Mouse (Mus musculus): ENCODE measurements around the gene Lrg1. TPM values are rescaled to one million over a fixed set of nuclear protein-coding genes. Genes with fewer than 3 reads are reported as not detected.

The Lrg1 gene
- total and polyA plus RNA-seq, 3 experiments: not detected

- in situ Hi-C loops (cut with MboI; ENCODE audit: low pct_ligation_motif_present, low pct_unique_long_range_greater_than_20kb, low sequenced_read_pairs) (no loop called here), dilution Hi-C loops (cut with MboI; ENCODE audit: extremely low pct_ligation_motif_present, extremely low pct_unique_long_range_greater_than_20kb, low sequenced_read_pairs) (no loop called here)
- TF ChIP-seq ZKSCAN1 (IDR thresholded peaks at IDR 0.05; ENCODE audit: borderline replicate concordance, low read depth, low read length) (no peak), ELF1 (IDR thresholded peaks at IDR 0.05; ENCODE audit: low read depth, low read length) (no peak), IRF4 (IDR thresholded peaks at IDR 0.05; ENCODE audit: low read depth, low read length) (no peak), E2F4 (IDR thresholded peaks at IDR 0.05; ENCODE audit: insufficient replicate concordance, low read depth, low read length) (no peak), CTCF (conservative IDR thresholded peaks at IDR 0.05 in 1 of 2, IDR thresholded peaks at IDR 0.05 in 1 of 2; ENCODE audit: low read depth in 2 of 2, low read length in 2 of 2) (no peak), CHD1 (IDR thresholded peaks at IDR 0.05; ENCODE audit: low read depth, low read length) (no peak), RCOR1 (conservative IDR thresholded peaks at IDR 0.05; ENCODE audit: low read depth, low read length) (no peak), HCFC1 (IDR thresholded peaks at IDR 0.05; ENCODE audit: low read depth, low read length) (no peak), NRF1 (IDR thresholded peaks at IDR 0.05; ENCODE audit: low read depth, low read length) (no peak), ZMIZ1 (IDR thresholded peaks at IDR 0.05; ENCODE audit: low read depth, low read length) (no peak), NELFE (IDR thresholded peaks at IDR 0.05; ENCODE audit: low read depth, low read length) (no peak), MAX (IDR thresholded peaks at IDR 0.05; ENCODE audit: low read length) (no peak), ETS1 (conservative IDR thresholded peaks at IDR 0.05; ENCODE audit: low read depth, low read length) (no peak), MYC (IDR thresholded peaks at IDR 0.05; ENCODE audit: low read depth, low read length) (no peak)
- H3K4me2 ChIP-seq (ENCODE audit: insufficient read depth, low read depth, poor library complexity, severe bottlenecking): no peak overlapping the region
- H3K79me2 ChIP-seq (replicated peaks; ENCODE audit: control insufficient read depth, extremely low read depth, insufficient read depth, poor library complexity, severe bottlenecking): no peaks in the 10 kb centered on the region
- H3K4me3 ChIP-seq (replicated peaks in 1 of 3; ENCODE audit: low read depth in 2 of 3, low read length in 2 of 3, poor library complexity in 1 of 3): no peak overlapping the region
- H3K27ac ChIP-seq (ENCODE audit: insufficient read depth, low read depth): no peak overlapping the region
- no peak overlapping the region for H3K9ac ChIP-seq (ENCODE audit: insufficient read depth, low read depth)
- DNase-seq (ENCODE audit: extremely low read depth): no peak
- H3K4me1 ChIP-seq (ENCODE audit: control insufficient read depth in 1 of 2, insufficient read depth in 2 of 2): peaks cover 6 to 52% of the 10 kb centered on the region in 2 experiments; a peak in 3 of 4 replicates
- H3K9me3 ChIP-seq (replicated peaks; ENCODE audit: low read length): no peaks in the 10 kb centered on the region
- peaks cover 12% of the 10 kb centered on the region for H3K27me3 ChIP-seq (replicated peaks)
- no peaks in the 10 kb centered on the region for H3K36me3 ChIP-seq (replicated peaks in 1 of 2; ENCODE audit: control insufficient read depth in 1 of 2, insufficient read depth in 1 of 2, low read length in 1 of 2)
These were observed 43.9 kb upstream of the Lrg1 start for GRCm38 (mm10) chr17:56165671-56166070.

GRCm38 (mm10) chr17:56164510-56164909 is 42.7 kb upstream of the Lrg1 start:
- dilution Hi-C loops (cut with MboI; ENCODE audit: extremely low pct_ligation_motif_present, extremely low pct_unique_long_range_greater_than_20kb, low sequenced_read_pairs): no loop called here
- no peak overlapping the region for H3K9ac ChIP-seq (ENCODE audit: insufficient read depth, low read depth)
- DNase-seq (ENCODE audit: extremely low read depth): no peak
- H3K27me3 ChIP-seq (replicated peaks): peaks cover 18% of the 10 kb centered on the region
- H3K9me3 ChIP-seq (replicated peaks; ENCODE audit: low read length): no peaks in the 10 kb centered on the region
- H3K36me3 ChIP-seq (replicated peaks in 1 of 2; ENCODE audit: control insufficient read depth in 1 of 2, insufficient read depth in 1 of 2, low read length in 1 of 2): no peaks in the 10 kb centered on the region
- in situ Hi-C loops (cut with MboI; ENCODE audit: low pct_ligation_motif_present, low pct_unique_long_range_greater_than_20kb, low sequenced_read_pairs): loop anchor here (5.0 kb wide), 1 partner anchor 37 kb away; no protein-coding TSS in a partner anchor
- no peaks in the 10 kb centered on the region for H3K79me2 ChIP-seq (replicated peaks; ENCODE audit: control insufficient read depth, extremely low read depth, insufficient read depth, poor library complexity, severe bottlenecking)
- no peak overlapping the region for H3K4me3 ChIP-seq (replicated peaks in 1 of 3; ENCODE audit: low read depth in 2 of 3, low read length in 2 of 3, poor library complexity in 1 of 3)
- H3K4me2 ChIP-seq (ENCODE audit: insufficient read depth, low read depth, poor library complexity, severe bottlenecking): no peak overlapping the region
- no peak overlapping the region for H3K27ac ChIP-seq (ENCODE audit: insufficient read depth, low read depth)
- no peak for TF ChIP-seq POLR2A (IDR thresholded peaks at IDR 0.05; ENCODE audit: low read depth, low read length)
- no peak for TF ChIP-seq POLR2AphosphoS2 (IDR thresholded peaks at IDR 0.05; ENCODE audit: low read depth, low read length)
- TF ChIP-seq USF1 (IDR thresholded peaks at IDR 0.05; ENCODE audit: low read depth, low read length): no peak
- no peak for TF ChIP-seq ZC3H11A (IDR thresholded peaks at IDR 0.05; ENCODE audit: low read depth, low read length)
- TF ChIP-seq JUN (IDR thresholded peaks at IDR 0.05; ENCODE audit: insufficient read depth, low read depth, low read length): no peak
- TF ChIP-seq NELFE (IDR thresholded peaks at IDR 0.05; ENCODE audit: low read depth, low read length): no peak
- no peak for TF ChIP-seq ZKSCAN1 (IDR thresholded peaks at IDR 0.05; ENCODE audit: borderline replicate concordance, low read depth, low read length)
- no peak for TF ChIP-seq TCF12 (IDR thresholded peaks at IDR 0.05; ENCODE audit: low read depth, low read length)
- no peak for TF ChIP-seq UBTF (IDR thresholded peaks at IDR 0.05; ENCODE audit: low read depth, low read length)
- H3K4me1 ChIP-seq (ENCODE audit: control insufficient read depth in 1 of 2, insufficient read depth in 2 of 2): peaks cover 4 to 42% of the 10 kb centered on the region in 2 experiments; a peak in 3 of 4 replicates

Data from CH12.LX (cell line).